Mouse (Mus musculus) lung, embryonic 16.5 days (tissue): ENCODE measurements around the gene Ifnk. TPM values are rescaled to one million over a fixed set of nuclear protein-coding genes. Genes with fewer than 3 reads are reported as not detected.

ENCODE experiments used
- ATAC-seq: fragments of 200-750 bp; cut with Nextera tagmentation; 2 replicates; pipeline ENCODE4 v1.8.0; 2017; ENCODE audit warnings: low read depth, mild to moderate bottlenecking, moderate library complexity
- H3K27ac ChIP-seq: fragments of 300-500 bp; sonication (generic); 2 replicates; pipeline ENCODE4 v1.5.1; 2014; ENCODE audit warnings: mild to moderate bottlenecking, control low read depth, low read length
- H3K27me3 ChIP-seq: fragments of 300-500 bp; sonication (generic); 2 replicates; pipeline ENCODE4 v1.6.1; 2014; ENCODE audit warnings: low read depth, low read length, mixed read lengths; ENCODE audit not compliant: control insufficient read depth, insufficient read depth
- H3K36me3 ChIP-seq: fragments of 300-500 bp; sonication (generic); 2 replicates; pipeline ENCODE4 v1.6.1; 2014; ENCODE audit warnings: low read length; ENCODE audit not compliant: control insufficient read depth, insufficient read depth
- H3K4me1 ChIP-seq: fragments of 300-500 bp; sonication (generic); replicated peaks from 2 replicates; pipeline ENCODE4 v1.6.1; 2014; ENCODE audit warnings: low read length, mixed read lengths; ENCODE audit not compliant: control insufficient read depth, insufficient read depth
- H3K4me2 ChIP-seq: fragments of 300-500 bp; sonication (generic); 2 replicates; pipeline ENCODE4 v1.6.1; 2014; ENCODE audit warnings: low read depth, low read length, control low read depth
- H3K4me3 ChIP-seq: fragments of 300-500 bp; sonication (generic); 2 replicates; pipeline ENCODE4 v1.5.1; 2014; ENCODE audit warnings: mild to moderate bottlenecking, low read length, control low read depth
- H3K9ac ChIP-seq: fragments of 300-500 bp; sonication (generic); 2 replicates; pipeline ENCODE4 v1.6.1; 2014; ENCODE audit warnings: low read length, control low read depth
- H3K9me3 ChIP-seq: fragments of 300-500 bp; sonication (generic); 2 replicates; pipeline ENCODE4 v1.6.1; 2016; ENCODE audit warnings: low read length; ENCODE audit not compliant: control insufficient read depth
- WGBS: fragments of 180-500 bp; shearing (Covaris S2); extraction: QIAGEN DNeasy Blood & Tissue Kit; methylation state at CpG from one replicate; pipeline ENCODE4 v1.1.7; 2014; 5-methylcytosine and 5-hydroxymethylcytosine counted together
- polyA plus RNA-seq: library from polyadenylated mRNA; unstranded; fragments of >200 nt; fragmentation: Nextera tagmentation; extraction: Ambion mirVana; gene quantifications from 2 replicates; pipeline ENCODE4 v1.2.1, GENCODE M21; 2015

Ifnk gene
- polyA plus RNA-seq, 1 experiment from 2014 or later = not detected

DNA sequence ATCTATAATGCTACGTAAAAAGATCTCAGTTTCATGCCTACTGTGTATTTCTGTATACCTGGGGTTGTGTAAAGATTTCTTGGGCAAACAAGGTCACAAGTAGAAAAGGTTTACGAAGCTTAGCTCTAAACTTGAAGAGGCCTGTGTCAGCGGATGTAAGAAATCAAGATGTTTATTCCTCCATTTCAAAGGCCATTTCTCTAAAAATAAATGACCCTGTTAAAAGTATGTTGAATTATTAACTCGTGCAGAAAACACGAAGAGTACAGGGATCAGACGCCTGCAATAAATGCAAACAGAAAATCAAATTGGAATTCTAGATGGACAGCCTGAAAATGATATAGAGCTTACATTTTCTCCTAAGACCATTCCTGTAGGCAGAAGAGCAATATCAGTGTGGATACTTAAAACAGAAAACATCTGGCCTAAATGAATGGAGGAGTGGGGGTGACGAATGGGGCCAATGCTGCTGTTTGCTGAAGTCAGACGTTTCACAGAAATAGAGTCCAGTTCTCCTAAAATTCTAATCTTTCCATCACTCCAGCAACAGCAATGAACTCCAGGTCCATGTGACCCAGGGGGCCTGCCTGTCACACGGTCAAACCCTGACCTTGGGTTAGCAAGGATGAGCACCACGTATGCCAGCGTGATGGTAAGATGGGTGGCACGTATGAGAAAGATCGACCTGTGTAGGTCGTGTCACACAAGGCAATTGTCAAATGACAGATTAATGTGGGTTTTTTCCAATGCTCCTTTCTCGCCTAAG, 16.8 kb upstream of the Ifnk start:
- peaks cover 30% of the 10 kb centered on the region for H3K4me1 ChIP-seq
- no peaks in the 10 kb centered on the region for H3K36me3 ChIP-seq
- WGBS = 50% methylated on average over 15 of the region's 15 CpGs
- no peaks in the 10 kb centered on the region for H3K27me3 ChIP-seq
- H3K4me3 ChIP-seq = no peak overlapping the region
- H3K27ac ChIP-seq = no peak overlapping the region
- H3K4me2 ChIP-seq = no peak overlapping the region
- ATAC-seq = no peak
- no peaks in the 10 kb centered on the region for H3K9me3 ChIP-seq
- no peak overlapping the region for H3K9ac ChIP-seq

DNA sequence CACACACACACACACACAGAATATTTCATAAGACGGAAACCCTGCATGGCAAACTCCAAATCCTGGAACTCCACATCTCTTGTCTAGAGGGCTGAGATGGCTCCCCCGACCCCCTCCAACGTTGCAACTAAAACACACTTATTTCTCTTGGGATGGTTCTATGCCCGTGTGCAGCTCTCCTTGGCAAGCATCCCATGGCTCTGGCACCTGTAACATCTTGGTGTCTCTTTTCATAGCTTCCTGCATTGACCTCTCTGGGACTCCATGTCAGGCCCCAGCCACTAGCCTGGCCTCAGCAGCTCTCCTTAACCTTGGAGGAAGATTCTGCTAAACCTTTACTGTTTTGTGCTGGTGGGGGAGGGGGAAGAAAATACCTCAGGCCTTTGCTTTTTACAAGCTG, 16.1 kb upstream of the Ifnk start:
- Histone ChIP-seq H3K9ac (no peak overlapping the region), H3K27me3 (no peaks in the 10 kb centered on the region), H3K27ac (no peak overlapping the region), H3K4me3 (no peak overlapping the region), H3K4me1 (peaks cover 23% of the 10 kb centered on the region), H3K36me3 (no peaks in the 10 kb centered on the region), H3K4me2 (no peak overlapping the region), H3K9me3 (no peaks in the 10 kb centered on the region)
- ATAC-seq = no peak
- 70% methylated on average over 4 of the region's 4 CpGs for WGBS

DNA sequence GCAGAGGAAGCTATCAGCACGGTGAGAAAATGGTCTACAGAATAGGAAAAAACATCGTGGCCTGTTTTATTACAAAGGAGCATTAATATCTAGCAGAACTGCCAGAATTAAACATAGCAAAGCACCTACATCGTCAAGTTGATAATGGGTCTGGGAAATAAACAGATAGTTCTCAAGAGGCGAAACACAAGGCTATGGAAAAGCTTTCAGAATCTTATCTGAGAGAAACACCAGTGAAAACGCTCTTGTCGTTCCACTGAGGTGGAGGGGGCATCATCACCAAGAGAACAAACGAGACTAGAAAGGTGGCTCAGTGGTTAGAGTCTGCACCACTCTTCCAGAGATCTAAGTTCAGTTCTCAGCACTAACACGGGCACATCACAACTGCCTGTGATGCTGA, 14.9 kb upstream of the Ifnk start:
- peaks cover 19% of the 10 kb centered on the region for H3K4me1 ChIP-seq
- no peak for ATAC-seq
- no peaks in the 10 kb centered on the region for H3K9me3 ChIP-seq
- no peak overlapping the region for H3K27ac ChIP-seq
- no peaks in the 10 kb centered on the region for H3K27me3 ChIP-seq
- H3K9ac ChIP-seq = no peak overlapping the region
- H3K4me3 ChIP-seq = no peak overlapping the region
- no peak overlapping the region for H3K4me2 ChIP-seq
- 63% methylated on average over 8 of the region's 8 CpGs for WGBS
- no peaks in the 10 kb centered on the region for H3K36me3 ChIP-seq

DNA sequence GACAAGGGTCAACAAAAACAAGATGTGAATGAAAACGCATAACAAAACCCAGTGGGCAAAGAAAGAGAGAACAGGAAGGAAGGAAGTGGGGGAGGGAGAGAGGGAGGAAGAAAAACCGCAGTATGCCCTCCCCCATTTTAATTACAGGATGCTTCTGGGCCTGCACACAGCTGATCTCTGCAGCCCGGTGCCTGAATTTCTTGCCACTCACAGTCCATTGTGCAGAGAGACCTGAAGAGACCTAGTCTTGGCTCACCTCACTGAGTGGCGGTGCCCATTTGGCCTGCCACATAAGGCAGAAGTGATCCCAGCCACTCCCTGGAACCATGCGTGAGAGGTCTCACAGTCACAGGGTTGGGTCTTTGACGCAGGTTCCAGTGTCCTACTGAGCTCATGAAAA, 13.8 kb upstream of the Ifnk start:
- 56% methylated on average over 6 of the region's 6 CpGs for WGBS
- H3K4me3 ChIP-seq = no peak overlapping the region
- ATAC-seq = 0 out of 2 replicates have a peak, but pooled peaks have one; percentile 20

DNA sequence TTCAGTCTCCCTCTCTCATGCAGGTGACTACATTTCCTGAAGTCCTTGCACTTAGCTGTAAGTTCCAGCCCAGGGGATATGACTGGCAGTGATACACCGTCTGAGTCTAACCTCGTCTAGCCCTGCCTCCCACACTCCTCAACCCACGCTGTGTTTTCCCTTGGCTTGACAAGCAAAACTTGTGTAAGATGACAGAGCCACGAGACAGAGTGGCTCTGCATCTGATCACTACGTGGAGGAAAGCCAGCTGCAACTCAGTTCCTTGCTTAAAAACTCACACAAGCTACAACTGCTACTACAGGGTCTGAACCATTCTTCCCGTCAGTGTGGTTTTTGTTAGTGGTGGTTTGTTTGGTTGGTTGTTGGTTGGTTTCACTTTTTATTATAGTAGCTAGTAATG, 11.5 kb upstream of the Ifnk start:
- Histone ChIP-seq H3K9ac (no peak overlapping the region), H3K27ac (no peak overlapping the region), H3K36me3 (no peaks in the 10 kb centered on the region), H3K4me1 (peaks cover 14% of the 10 kb centered on the region; the same call in 1 of the 2 replicates), H3K27me3 (no peaks in the 10 kb centered on the region), H3K9me3 (no peaks in the 10 kb centered on the region), H3K4me3 (no peak overlapping the region), H3K4me2 (no peak overlapping the region)
- ATAC-seq = no peak
- 59% methylated on average over 6 of the region's 6 CpGs for WGBS

More for the DNA sequence above, 13.8 kb upstream of the Ifnk start:
- H3K27me3 ChIP-seq = no peaks in the 10 kb centered on the region
- H3K4me2 ChIP-seq = no peak overlapping the region
- no peaks in the 10 kb centered on the region for H3K9me3 ChIP-seq
- H3K27ac ChIP-seq = no peak overlapping the region
- H3K9ac ChIP-seq = no peak overlapping the region
- peaks cover 19% of the 10 kb centered on the region for H3K4me1 ChIP-seq
- no peaks in the 10 kb centered on the region for H3K36me3 ChIP-seq

DNA sequence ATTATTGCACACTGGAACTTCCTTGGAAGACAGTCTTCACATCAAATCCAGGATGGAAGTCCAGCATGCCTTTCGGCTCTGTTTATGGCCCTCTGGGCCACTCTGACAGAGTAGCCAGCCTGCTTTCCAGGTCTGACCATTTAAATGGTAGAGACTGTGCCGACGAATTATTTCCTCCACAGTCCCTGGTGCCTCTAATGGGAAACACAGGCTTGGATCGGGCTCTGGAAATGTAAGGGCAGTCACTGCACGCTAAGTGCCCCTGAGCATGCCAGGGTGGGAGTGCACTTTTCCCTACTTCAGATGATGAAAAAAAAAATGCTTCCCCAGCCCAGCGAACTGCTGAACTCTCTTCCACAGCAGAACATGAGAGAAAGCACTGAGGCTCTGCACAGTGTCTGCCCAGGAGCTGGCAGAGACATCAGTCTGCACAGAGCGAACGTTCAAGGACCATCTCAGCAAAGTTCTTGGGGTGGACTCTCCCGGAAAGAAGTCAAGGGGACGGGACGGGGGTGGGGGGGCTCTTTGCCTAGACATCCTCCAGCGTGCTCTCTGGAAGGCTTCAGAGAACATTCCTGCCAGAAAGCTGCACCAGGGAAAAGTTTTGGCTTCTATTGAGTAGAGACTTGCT, 8.3 kb upstream of the Ifnk start:
- 56% methylated on average over 12 of the region's 12 CpGs for WGBS
- Histone ChIP-seq H3K27me3 (no peaks in the 10 kb centered on the region), H3K36me3 (no peaks in the 10 kb centered on the region), H3K4me2 (0 out of 2 replicates have a peak overlapping the region, but pooled peaks have one; percentile 3), H3K27ac (no peak overlapping the region), H3K4me1 (peaks cover 3% of the 10 kb centered on the region; the same call in 1 of the 2 replicates), H3K9me3 (no peaks in the 10 kb centered on the region), H3K9ac (no peak overlapping the region), H3K4me3 (no peak overlapping the region)
- ATAC-seq = 0 out of 2 replicates have a peak, but pooled peaks have one; percentile 12

DNA sequence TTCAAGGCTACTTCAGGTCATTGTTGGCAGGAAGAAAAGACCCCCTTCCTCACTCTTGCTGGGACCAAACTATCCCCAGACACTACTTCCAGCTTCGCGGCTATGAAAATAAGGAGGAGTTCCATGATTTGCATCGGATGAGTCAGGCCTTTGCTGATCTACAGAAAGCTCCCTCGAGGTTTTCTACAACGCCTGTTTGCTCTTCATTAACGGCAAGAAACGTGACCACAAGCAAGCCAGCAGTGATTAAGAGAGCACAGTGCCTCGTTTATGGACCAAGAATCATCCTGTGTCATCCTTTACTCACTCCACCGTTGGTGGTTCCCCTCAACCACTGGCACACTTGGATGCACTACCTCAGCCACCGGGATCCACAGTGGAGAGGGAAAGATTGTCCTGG, 6.1 kb upstream of the Ifnk start:
- Histone ChIP-seq H3K4me1 (peaks cover 3% of the 10 kb centered on the region; the same call in 1 of the 2 replicates), H3K36me3 (no peaks in the 10 kb centered on the region), H3K9ac (no peak overlapping the region), H3K27ac (no peak overlapping the region), H3K27me3 (no peaks in the 10 kb centered on the region), H3K9me3 (no peaks in the 10 kb centered on the region), H3K4me3 (no peak overlapping the region), H3K4me2 (no peak overlapping the region)
- WGBS = 81% methylated on average over 10 of the region's 10 CpGs
- ATAC-seq = no peak

DNA sequence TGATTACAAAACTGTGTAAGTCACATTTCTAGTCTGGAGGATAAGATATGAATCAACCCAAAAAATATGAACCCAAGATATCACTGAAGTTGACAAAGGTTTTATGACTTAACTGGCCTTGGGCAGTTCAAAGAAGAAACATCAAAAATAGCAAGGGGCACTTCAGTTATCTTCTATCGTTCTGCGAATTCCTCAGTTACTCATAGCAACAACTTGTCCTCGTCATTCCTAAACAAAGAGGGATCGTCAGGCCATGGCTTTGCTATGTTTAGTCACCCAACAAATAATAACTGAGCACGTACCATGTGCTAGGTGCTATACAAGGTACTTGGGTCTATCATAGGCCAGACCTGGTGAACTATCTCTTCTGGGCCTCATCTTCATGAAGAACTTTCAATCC, 5.3 kb upstream of the Ifnk start:
- Histone ChIP-seq H3K36me3 (no peaks in the 10 kb centered on the region), H3K4me2 (no peak overlapping the region), H3K4me3 (no peak overlapping the region), H3K4me1 (peaks cover 3% of the 10 kb centered on the region; the same call in 1 of the 2 replicates), H3K9me3 (no peaks in the 10 kb centered on the region), H3K27me3 (no peaks in the 10 kb centered on the region), H3K27ac (no peak overlapping the region), H3K9ac (no peak overlapping the region)
- no peak for ATAC-seq
- 64% methylated on average over 5 of the region's 5 CpGs for WGBS

DNA sequence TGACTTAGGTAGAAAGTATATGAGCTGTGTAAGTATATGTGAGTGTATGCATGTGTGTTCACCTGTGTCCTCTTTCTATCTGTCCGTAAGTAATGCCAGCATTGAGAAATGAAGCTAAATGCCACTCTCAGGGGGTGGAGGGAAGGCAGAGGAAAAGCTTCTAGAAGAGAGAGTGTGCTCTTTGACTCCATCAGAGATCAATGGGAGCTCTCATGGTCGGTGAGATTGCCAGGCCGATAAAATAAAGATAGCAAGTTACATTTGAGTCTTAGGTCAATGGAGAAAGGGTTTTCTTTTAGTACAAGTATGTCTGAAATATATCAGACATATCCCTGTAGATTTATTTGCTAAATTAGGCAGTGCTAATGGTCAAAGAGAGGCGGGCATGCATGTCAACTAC, 3.5 kb upstream of the Ifnk start:
- H3K4me3 ChIP-seq = no peak overlapping the region
- peaks cover 3% of the 10 kb centered on the region; the same call in 1 of the 2 replicates for H3K4me1 ChIP-seq
- H3K9me3 ChIP-seq = no peaks in the 10 kb centered on the region
- H3K9ac ChIP-seq = no peak overlapping the region
- ATAC-seq = no peak
- no peak overlapping the region for H3K27ac ChIP-seq
- H3K27me3 ChIP-seq = no peaks in the 10 kb centered on the region; the same call in 1 of the 2 replicates
- 85% methylated on average over 4 of the region's 4 CpGs for WGBS
- no peaks in the 10 kb centered on the region for H3K36me3 ChIP-seq
- no peak overlapping the region for H3K4me2 ChIP-seq
